8 mouse cellular contexts compared by ENCODE assay signal in the genomic region with DNA sequence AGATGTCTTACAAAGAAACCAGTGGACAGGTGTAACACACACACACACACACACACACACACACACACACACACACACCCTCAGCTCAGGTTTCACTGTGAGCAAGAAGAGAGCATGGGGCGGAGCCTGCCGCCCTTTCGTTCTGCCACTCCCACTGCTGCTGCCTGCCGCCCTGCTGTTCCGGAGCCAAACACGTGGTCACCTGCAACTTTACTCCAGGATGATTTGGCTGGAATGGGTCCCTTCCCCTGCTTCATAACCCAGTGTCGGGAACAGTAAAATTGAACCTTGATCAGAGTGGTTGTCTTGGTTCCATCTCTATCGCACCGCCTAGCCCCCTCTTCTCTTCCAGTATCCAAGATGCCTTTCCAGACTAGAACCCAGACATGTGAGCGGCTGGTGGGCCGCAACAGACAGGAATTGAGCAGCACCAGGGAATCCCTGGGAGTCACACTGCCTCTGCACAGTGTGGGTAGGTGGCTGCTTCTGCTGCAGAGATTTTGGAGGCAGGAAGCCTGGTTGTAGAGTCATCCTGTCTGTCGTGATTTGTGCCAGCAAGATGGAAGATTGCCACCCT. TPM values are rescaled to one million over a fixed set of nuclear protein-coding genes. Genes with fewer than 3 reads are reported as not detected.
DNase-seq lines count a peak whose midpoint lies in the region; ATAC-seq and TF ChIP-seq lines count a peak whose summit lies in the region.

No protein-coding gene starts in this region.

- no peak overlapping the region for H3K9ac ChIP-seq in forebrain, embryonic 14.5 days (ENCODE audit: low read length)
- H3K9ac ChIP-seq in intestine, postnatal 0 days (ENCODE audit: low read depth, low read length), result no peak overlapping the region
- no peak overlapping the region for H3K9ac ChIP-seq in neural tube, embryonic 15.5 days (replicated peaks)

- H3K4me3 ChIP-seq in gastrocnemius, adult 2 months, result no peak overlapping the region
- H3K4me3 ChIP-seq in forebrain, embryonic 14.5 days (ENCODE audit: low read depth, low read length), result no peak overlapping the region
- H3K4me3 ChIP-seq in intestine, postnatal 0 days (ENCODE audit: low read depth, low read length), result no peak overlapping the region
- no peak overlapping the region for H3K4me3 ChIP-seq in neural tube, embryonic 15.5 days (replicated peaks)

- H3K27ac ChIP-seq in gastrocnemius, adult 2 months, result no peak overlapping the region
- H3K27ac ChIP-seq in forebrain, embryonic 14.5 days (ENCODE audit: low read depth, low read length), result peak overlapping the region; percentile 78
- no peak overlapping the region for H3K27ac ChIP-seq in intestine, postnatal 0 days (ENCODE audit: low read depth, low read length)
- H3K27ac ChIP-seq in neural tube, embryonic 15.5 days (replicated peaks), result no peak overlapping the region

- no peaks in the 10 kb centered on the region for H3K9me3 ChIP-seq in forebrain, embryonic 14.5 days (replicated peaks; ENCODE audit: control insufficient read depth, low read length)
- H3K9me3 ChIP-seq in intestine, postnatal 0 days (ENCODE audit: control insufficient read depth), result no peaks in the 10 kb centered on the region
- H3K9me3 ChIP-seq in neural tube, embryonic 15.5 days (replicated peaks), result no peaks in the 10 kb centered on the region

- H3K36me3 ChIP-seq in forebrain, embryonic 14.5 days (ENCODE audit: control insufficient read depth, insufficient read depth, low read length), result no peaks in the 10 kb centered on the region
- no peaks in the 10 kb centered on the region for H3K36me3 ChIP-seq in intestine, postnatal 0 days (ENCODE audit: control insufficient read depth, insufficient read depth)
- H3K36me3 ChIP-seq in neural tube, embryonic 15.5 days, result no peaks in the 10 kb centered on the region

- no peaks in the 10 kb centered on the region for H3K27me3 ChIP-seq in forebrain, embryonic 14.5 days (replicated peaks; ENCODE audit: control insufficient read depth, insufficient read depth, low read length)
- no peaks in the 10 kb centered on the region for H3K27me3 ChIP-seq in intestine, postnatal 0 days (replicated peaks; ENCODE audit: control insufficient read depth, insufficient read depth, low read length)
- H3K27me3 ChIP-seq in neural tube, embryonic 15.5 days (replicated peaks), result no peaks in the 10 kb centered on the region

- ATAC-seq in forebrain, embryonic 14.5 days, result peak; percentile 77
- 0 out of 2 replicates have a peak, but pooled peaks have one; percentile 36 for ATAC-seq in intestine, postnatal 0 days
- ATAC-seq in neural tube, embryonic 15.5 days (ENCODE audit: low FRiP score), result no peak
- no peak for ATAC-seq in monocyte, adult 5-6 weeks (replicated peaks; ENCODE audit: insufficient number of reproducible peaks, low FRiP score, low TSS enrichment, poor library complexity, severe bottlenecking)

- peak overlapping the region; percentile 35 for H3K4me2 ChIP-seq in forebrain, embryonic 14.5 days (ENCODE audit: low read length)
- no peak overlapping the region for H3K4me2 ChIP-seq in intestine, postnatal 0 days (replicated peaks; ENCODE audit: low read depth)
- H3K4me2 ChIP-seq in neural tube, embryonic 15.5 days, result peak overlapping the region; percentile 43

- TF ChIP-seq CTCF in gastrocnemius, adult 2 months (IDR thresholded peaks at IDR 0.05), result no peak
- no peak for TF ChIP-seq CTCF in intestine, postnatal 0 days (IDR thresholded peaks at IDR 0.05; ENCODE audit: low read depth)

- intact Hi-C loops in gastrocnemius, adult 2 months (cut with DNase I), result no loop called here

- DNase-seq in gastrocnemius, adult 2 months, result peak; percentile 27
- DNase-seq in gastrocnemius, adult 18-20 months (ENCODE audit: low spot score), result no peak
- DNase-seq in R1 (ENCODE audit: low read depth, low spot score), result peak; percentile 29
- DNase-seq in forebrain, embryonic 14.5 days (ENCODE audit: low spot score), result peak; percentile 57
- DNase-seq in left cerebral cortex, adult 9 months (ENCODE audit: low spot score in 2 of 2), result peak; percentile 43 to 71

- no peaks in the 10 kb centered on the region; the same call in 1 of the 2 replicates for H3K4me1 ChIP-seq in forebrain, embryonic 14.5 days (ENCODE audit: control insufficient read depth, insufficient read depth, low read length)
- H3K4me1 ChIP-seq in intestine, postnatal 0 days (replicated peaks; ENCODE audit: control insufficient read depth, insufficient read depth, low read length), result no peaks in the 10 kb centered on the region
- H3K4me1 ChIP-seq in neural tube, embryonic 15.5 days, result no peaks in the 10 kb centered on the region

- WGBS in forebrain, embryonic 14.5 days, result 22% methylated on average over 12 of the region's 12 CpGs
- 17% methylated on average over 12 of the region's 12 CpGs for WGBS in intestine, postnatal 0 days
- WGBS in neural tube, embryonic 15.5 days, result 27% methylated on average over 12 of the region's 12 CpGs

RNA-seq across cellular contexts. Expression of gene Frmd4a, which starts 59.4 kb away (rescaled TPM):
- total RNA-seq in gastrocnemius, adult 2 months (2021), result 1 to 10 TPM; 2.4 to 4.2 TPM
- total RNA-seq in gastrocnemius, adult 18-20 months (2021), result 1 to 10 TPM; 2.6 to 3.6 TPM
- 36.9 and 51.7 TPM in 2 replicates for polyA plus RNA-seq in forebrain, embryonic 14.5 days (2014; fragmentation: Nextera tagmentation; extraction: Ambion mirVana)
- polyA plus RNA-seq in intestine, postnatal 0 days (2015; fragmentation: Nextera tagmentation; extraction: Ambion mirVana), result 4.5 and 6.3 TPM in 2 replicates
- polyA plus RNA-seq in neural tube, embryonic 15.5 days (2015; fragmentation: Nextera tagmentation; extraction: Ambion mirVana), result 47.1 and 51.5 TPM in 2 replicates
- 3.1 to 9.5 TPM (median 4.6 TPM) in 3 replicates for total RNA-seq in monocyte, adult 5-6 weeks (2017)

Comparison
In these comparisons a context has a peak if more than half of its experiments do, and no peak if none do; other contexts are left out.
1. ATAC-seq: peak in forebrain, embryonic 14.5 days (single experiment) and intestine, postnatal 0 days (single experiment); none in neural tube, embryonic 15.5 days (single experiment) and monocyte, adult 5-6 weeks (single experiment).